Mouse (Mus musculus): ENCODE results near the gene Pold4. TPM values are rescaled to one million over a fixed set of nuclear protein-coding genes. Genes with fewer than 3 reads are reported as not detected.

Gene Pold4
- polyA plus RNA-seq (2021) = 49.5 TPM

GRCm38 (mm10) chr19:4231253-4232185 lies at the start of gene Pold4:
Pold4 (plus strand) TSS chr19:4231899.
- DNase-seq (ENCODE audit: low read depth, low spot score) = peak; percentile 84
- in situ Hi-C loops (cut with MboI; ENCODE audit: low pct_unique_long_range_greater_than_20kb) = no loop called here
- ATAC-seq = peak; percentile 66
- ChIA-PET CTCF (interaction anchor here (0.8 to 20.5 kb wide), 4 partner anchors 11 to 61 kb away, joined by 3 to 396 read pairs (median 10); partner anchors contain the start of genes AC109138.7 and Clcf1), POLR2A (interaction anchor here (0.9 to 8.3 kb wide), 5 partner anchors 8 to 158 kb away, joined by 3 to 199 read pairs (median 4); partner anchors contain the start of genes AC109138.7 and Clcf1)
- no peaks in the 10 kb centered on the region for H3K27me3 ChIP-seq
- TF ChIP-seq CTCF (IDR thresholded peaks at IDR 0.05) = no peak

GRCm38 (mm10) chr19:4183689-4184088 lies 48.0 kb upstream of the Pold4 start:
- no peaks in the 10 kb centered on the region for H3K27me3 ChIP-seq
- CTCF ChIA-PET = no interaction called here
- TF ChIP-seq CTCF (IDR thresholded peaks at IDR 0.05) = no peak
- POLR2A ChIA-PET = interaction anchor here (0.6 to 1.5 kb wide), 2 partner anchors 14 to 65 kb away, joined by 3 read pairs; no protein-coding TSS in a partner anchor
- ATAC-seq (no peak), DNase-seq (ENCODE audit: low read depth, low spot score) (no peak)
- in situ Hi-C loops (cut with MboI; ENCODE audit: low pct_unique_long_range_greater_than_20kb) = no loop called here

DNA sequence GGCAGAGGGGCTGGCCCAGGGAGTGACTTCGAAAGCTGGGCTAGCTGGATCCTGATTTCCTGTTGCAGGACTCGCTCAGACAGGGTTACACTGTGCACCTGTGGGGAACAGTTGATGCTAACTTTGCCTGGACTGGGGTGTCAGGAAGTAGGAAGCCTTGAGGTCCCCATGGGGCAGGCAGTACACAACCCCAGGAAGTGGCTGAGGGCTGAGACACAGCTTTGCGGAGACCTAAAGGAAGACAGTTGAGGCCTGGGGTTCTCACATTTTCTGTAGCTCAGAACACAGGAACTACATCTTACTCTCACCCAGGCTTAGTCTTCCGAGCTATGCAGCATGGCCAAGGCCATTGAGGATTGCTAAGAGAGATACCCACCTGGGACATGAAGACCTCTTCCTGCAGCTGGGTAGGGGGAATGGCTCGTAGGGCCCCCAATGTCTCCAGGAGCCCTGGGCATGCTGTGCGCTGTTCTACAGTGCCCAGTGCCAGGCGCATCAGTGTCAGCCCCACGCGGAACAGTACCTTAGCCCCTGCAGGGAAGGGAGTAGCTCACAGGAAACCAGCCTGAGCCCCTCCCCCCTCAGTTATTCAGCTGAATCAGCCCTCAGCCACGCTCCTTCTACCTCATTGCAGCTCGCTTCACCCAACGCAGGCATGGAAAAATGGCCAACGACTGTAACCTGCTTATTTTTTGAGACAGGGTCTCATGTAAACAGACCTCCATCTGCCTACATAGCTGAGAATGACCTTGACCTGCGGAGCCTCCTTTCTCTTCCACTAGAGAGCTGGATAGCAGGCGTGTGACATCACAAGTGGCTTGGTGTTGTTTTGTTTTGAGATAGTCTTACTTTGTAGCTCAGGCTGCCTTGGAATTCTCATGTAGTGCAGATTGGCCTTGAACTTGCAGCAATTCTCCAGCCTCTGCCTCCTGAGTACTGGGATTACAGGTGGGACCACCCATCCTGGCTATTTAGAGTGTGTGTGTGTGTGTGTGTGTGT lies 46.4 kb upstream of the Pold4 start:
- in situ Hi-C loops (cut with MboI; ENCODE audit: low pct_unique_long_range_greater_than_20kb) = no loop called here
- POLR2A ChIA-PET = interaction anchor here (0.6 to 1.0 kb wide), 2 partner anchors 22 to 135 kb away, joined by 3 read pairs; partner anchors contain the start of gene Rps6kb2
- ATAC-seq (no peak), DNase-seq (ENCODE audit: low read depth, low spot score) (no peak)
- CTCF ChIA-PET = interaction anchor here (1.1 kb wide), 1 partner anchor 10 kb away, joined by 3 read pairs; the partner anchor contains the start of gene Carns1
- TF ChIP-seq CTCF (IDR thresholded peaks at IDR 0.05) = no peak
- no peaks in the 10 kb centered on the region for H3K27me3 ChIP-seq

GRCm38 (mm10) chr19:4187303-4187702 lies 44.4 kb upstream of the Pold4 start:
- ATAC-seq (no peak), DNase-seq (ENCODE audit: low read depth, low spot score) (no peak)
- CTCF ChIA-PET = interaction anchor here (1.2 to 1.7 kb wide), 2 partner anchors 9 to 17 kb away, joined by 4 read pairs; no protein-coding TSS in a partner anchor
- in situ Hi-C loops (cut with MboI; ENCODE audit: low pct_unique_long_range_greater_than_20kb) = no loop called here
- POLR2A ChIA-PET = no interaction called here
- no peaks in the 10 kb centered on the region for H3K27me3 ChIP-seq
- no peak for TF ChIP-seq CTCF (IDR thresholded peaks at IDR 0.05)

GRCm38 (mm10) chr19:4189051-4189620 lies 42.6 kb upstream of the Pold4 start:
- ChIA-PET POLR2A (interaction anchor here (1.3 kb wide), 1 partner anchor 10 kb away, joined by 3 read pairs; no protein-coding TSS in a partner anchor), CTCF (interaction anchor here (0.9 kb wide), 1 partner anchor 10 kb away, joined by 3 read pairs; no protein-coding TSS in a partner anchor)
- ATAC-seq (no peak), DNase-seq (ENCODE audit: low read depth, low spot score) (no peak)
- TF ChIP-seq CTCF (IDR thresholded peaks at IDR 0.05) = no peak
- H3K27me3 ChIP-seq = no peaks in the 10 kb centered on the region
- in situ Hi-C loops (cut with MboI; ENCODE audit: low pct_unique_long_range_greater_than_20kb) = no loop called here

- H3K27me3 ChIP-seq = no peaks in the 10 kb centered on the region
- POLR2A ChIA-PET = interaction anchor here (0.6 to 2.0 kb wide), 2 partner anchors 21 to 157 kb away, joined by 4 to 22 read pairs; no protein-coding TSS in a partner anchor
- ATAC-seq (no peak), DNase-seq (ENCODE audit: low read depth, low spot score) (no peak)
- TF ChIP-seq CTCF (IDR thresholded peaks at IDR 0.05) = no peak
- in situ Hi-C loops (cut with MboI; ENCODE audit: low pct_unique_long_range_greater_than_20kb) = no loop called here
- CTCF ChIA-PET = interaction anchor here (2.8 kb wide), 1 partner anchor 18 kb away, joined by 6 read pairs; no protein-coding TSS in a partner anchor
Measured at GRCm38 (mm10) chr19:4190831-4191334, 40.8 kb upstream of the Pold4 start, which contains the start of gene Tbc1d10c. Tbc1d10c (minus strand) TSS chr19:4191284.

DNA sequence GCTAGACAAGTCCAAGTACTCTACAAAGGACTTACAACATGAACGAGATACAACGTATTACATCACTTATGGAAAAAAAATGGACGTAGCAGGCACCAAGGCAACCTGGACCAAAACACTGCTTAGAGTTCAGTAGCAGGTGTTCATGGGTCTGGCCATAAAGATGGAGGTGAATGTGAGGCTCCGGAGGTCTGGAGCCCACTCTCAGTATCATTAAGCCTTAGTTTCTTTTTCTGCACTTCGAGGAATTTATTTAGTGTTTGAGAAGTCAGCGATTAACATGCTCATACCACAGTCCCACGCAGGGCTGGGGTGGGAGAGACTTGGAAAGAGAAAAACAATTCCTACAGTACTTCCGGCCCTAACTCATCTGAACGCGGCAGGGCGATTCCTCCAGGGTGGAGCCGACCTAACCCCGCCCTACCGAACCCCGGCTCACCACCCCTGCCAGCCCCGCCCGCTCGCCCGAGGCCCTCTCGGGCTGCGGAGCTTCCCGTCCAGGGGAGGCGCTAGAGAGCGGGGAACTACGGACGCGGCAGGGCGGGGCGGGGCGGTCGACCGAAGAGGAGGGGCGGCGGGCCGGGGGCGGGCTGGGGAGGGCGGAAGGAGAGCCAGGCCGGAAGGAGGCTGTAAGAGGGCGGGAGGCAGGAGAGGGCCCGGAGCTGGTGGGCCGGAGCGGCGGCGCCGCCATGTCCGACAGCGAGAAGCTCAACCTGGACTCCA lies 40.0 kb upstream of the Pold4 start, which contains the start of gene Ppp1ca:
Ppp1ca (plus strand) TSS at position 538 of the 723 bp plus-strand sequence.
- in situ Hi-C loops (cut with MboI; ENCODE audit: low pct_unique_long_range_greater_than_20kb) = no loop called here
- ChIA-PET CTCF (interaction anchor here (0.5 to 2.8 kb wide), 9 partner anchors 9 to 36 kb away, joined by 3 to 6 read pairs (median 3); no protein-coding TSS in a partner anchor), POLR2A (interaction anchor here (0.8 to 2.1 kb wide), 8 partner anchors 10 to 62 kb away, joined by 3 to 22 read pairs (median 6); partner anchors contain the start of genes AC109138.7, Clcf1 and Rad9a)
- no peaks in the 10 kb centered on the region for H3K27me3 ChIP-seq
- ATAC-seq = peak; percentile 91
- TF ChIP-seq CTCF (IDR thresholded peaks at IDR 0.05) = no peak
- DNase-seq (ENCODE audit: low read depth, low spot score) = peak; percentile 66

- ATAC-seq = no peak
- ChIA-PET POLR2A (interaction anchor here (0.7 to 2.1 kb wide), 9 partner anchors 9 to 350 kb away, joined by 3 to 22 read pairs (median 5); partner anchors contain the start of genes AC109138.7, Clcf1 and Rad9a), CTCF (interaction anchor here (0.7 to 2.8 kb wide), 8 partner anchors 8 to 36 kb away, joined by 3 to 6 read pairs (median 3); no protein-coding TSS in a partner anchor)
- in situ Hi-C loops (cut with MboI; ENCODE audit: low pct_unique_long_range_greater_than_20kb) = no loop called here
- no peaks in the 10 kb centered on the region for H3K27me3 ChIP-seq
- no peak for TF ChIP-seq CTCF (IDR thresholded peaks at IDR 0.05)
- no peak for DNase-seq (ENCODE audit: low read depth, low spot score)
Measured at GRCm38 (mm10) chr19:4192251-4192985, 39.3 kb upstream of the Pold4 start.
